Mouse (Mus musculus) embryonic facial prominence, embryonic 13.5 days (tissue): Measurements from ENCODE around the gene Nrg4. TPM values are rescaled to one million over a fixed set of nuclear protein-coding genes. Genes with fewer than 3 reads are reported as not detected.
A peak's percentile ranks its signal among the peaks of the same experiment; 100 is the strongest.
"Not testable (repeated sequence)": the region's sequence is repeated elsewhere in the genome, so short reads cannot be mapped to it uniquely, and the experiment has no call there.

Experiments
- ATAC-seq: fragments of 200-750 bp; cut with Nextera tagmentation; 2 replicates; pipeline ENCODE4 v1.8.0; 2017; ENCODE audit warnings: low read depth; ENCODE audit not compliant: insufficient number of reproducible peaks, insufficient read depth, low FRiP score, low TSS enrichment
- H3K27ac ChIP-seq: fragments of 300-500 bp; sonication (generic); 2 replicates; pipeline ENCODE4 v1.5.1; 2015; ENCODE audit warnings: moderate library complexity, mild to moderate bottlenecking, inconsistent platforms
- H3K27me3 ChIP-seq: fragments of 300-500 bp; sonication (generic); 2 replicates; pipeline ENCODE4 v1.6.1; 2015; ENCODE audit warnings: mild to moderate bottlenecking, inconsistent platforms
- H3K36me3 ChIP-seq: fragments of 300-500 bp; sonication (generic); 2 replicates; pipeline ENCODE4 v1.6.1; 2015; ENCODE audit warnings: mild to moderate bottlenecking, inconsistent platforms
- H3K4me1 ChIP-seq: fragments of 300-500 bp; sonication (generic); 2 replicates; pipeline ENCODE4 v1.6.1; 2015; ENCODE audit warnings: inconsistent platforms
- H3K4me2 ChIP-seq: fragments of 300-500 bp; sonication (generic); 2 replicates; pipeline ENCODE4 v1.6.1; 2015; ENCODE audit warnings: moderate library complexity, mild to moderate bottlenecking, inconsistent platforms
- H3K4me3 ChIP-seq: fragments of 300-500 bp; sonication (generic); 2 replicates; pipeline ENCODE4 v1.5.1; 2015; ENCODE audit warnings: mild to moderate bottlenecking, inconsistent platforms
- H3K9ac ChIP-seq: fragments of 300-500 bp; sonication (generic); 2 replicates; pipeline ENCODE4 v1.6.1; 2015; ENCODE audit warnings: mild to moderate bottlenecking, inconsistent platforms
- H3K9me3 ChIP-seq: fragments of 300-500 bp; sonication (generic); 2 replicates; pipeline ENCODE4 v1.6.1; 2016; ENCODE audit warnings: inconsistent platforms
- WGBS: fragments of 180-500 bp; shearing (Covaris S2); methylation state at CpG from one replicate; pipeline ENCODE4 v1.1.7; 2015; ENCODE audit warnings: mixed read lengths; 5-methylcytosine and 5-hydroxymethylcytosine counted together
- polyA plus RNA-seq: library from polyadenylated mRNA; unstranded; fragments of >200 nt; fragmentation: Nextera tagmentation; extraction: Ambion mirVana; gene quantifications from 2 replicates; pipeline ENCODE4 v1.2.1, GENCODE M21; 2015

The Nrg4 gene
- polyA plus RNA-seq, 1 experiment from 2014 or later = 1.5 TPM

GRCm38 (mm10) chr9:55246440-55246839, 80.2 kb downstream of the Nrg4 start:
- ATAC-seq = no peak
- H3K4me3 ChIP-seq = no peak overlapping the region
- H3K4me1 ChIP-seq = no peaks in the 10 kb centered on the region
- no peaks in the 10 kb centered on the region for H3K36me3 ChIP-seq
- WGBS = 68% methylated on average over 8 of the region's 8 CpGs
- no peaks in the 10 kb centered on the region for H3K27me3 ChIP-seq
- no peak overlapping the region for H3K4me2 ChIP-seq
- H3K27ac ChIP-seq = no peak overlapping the region
- H3K9me3 ChIP-seq = no peaks in the 10 kb centered on the region
- no peak overlapping the region for H3K9ac ChIP-seq

GRCm38 (mm10) chr9:55245057-55245750, 81.4 kb downstream of the Nrg4 start:
- WGBS = 91% methylated on average over 1 of the region's 1 CpGs
- not testable (repeated sequence) for H3K4me3 ChIP-seq, H3K36me3 ChIP-seq, ATAC-seq, H3K4me2 ChIP-seq, H3K27me3 ChIP-seq, H3K9ac ChIP-seq, H3K4me1 ChIP-seq, H3K9me3 ChIP-seq, H3K27ac ChIP-seq

GRCm38 (mm10) chr9:55244079-55244478, 82.6 kb downstream of the Nrg4 start:
- H3K4me3 ChIP-seq = no peak overlapping the region
- H3K9me3 ChIP-seq = no peaks in the 10 kb centered on the region
- no peak overlapping the region for H3K4me2 ChIP-seq
- no peak overlapping the region for H3K27ac ChIP-seq
- 77% methylated on average over 3 of the region's 3 CpGs for WGBS
- H3K36me3 ChIP-seq = no peaks in the 10 kb centered on the region
- no peaks in the 10 kb centered on the region for H3K27me3 ChIP-seq
- no peak for ATAC-seq
- H3K4me1 ChIP-seq = no peaks in the 10 kb centered on the region
- H3K9ac ChIP-seq = no peak overlapping the region

- Histone ChIP-seq H3K4me3 (no peak overlapping the region), H3K9me3 (no peaks in the 10 kb centered on the region), H3K36me3 (no peaks in the 10 kb centered on the region), H3K4me1 (no peaks in the 10 kb centered on the region), H3K27me3 (no peaks in the 10 kb centered on the region), H3K4me2 (no peak overlapping the region), H3K27ac (no peak overlapping the region), H3K9ac (no peak overlapping the region)
- ATAC-seq = no peak
- WGBS = 80% methylated on average over 3 of the region's 3 CpGs
These were observed 83.4 kb downstream of the Nrg4 start for GRCm38 (mm10) chr9:55243280-55243679.

- ATAC-seq = no peak
- no peaks in the 10 kb centered on the region for H3K4me1 ChIP-seq
- H3K4me2 ChIP-seq = peak overlapping the region; percentile 56
- WGBS = 36% methylated on average over 24 of the region's 24 CpGs
- H3K4me3 ChIP-seq = peak overlapping the region; percentile 32
- H3K27me3 ChIP-seq = no peaks in the 10 kb centered on the region
- H3K9me3 ChIP-seq = no peaks in the 10 kb centered on the region
- H3K27ac ChIP-seq = no peak overlapping the region
- H3K9ac ChIP-seq = peak overlapping the region; percentile 46; the same call in 1 of the 2 replicates
- H3K36me3 ChIP-seq = no peaks in the 10 kb centered on the region
These were observed 84.6 kb downstream of the Nrg4 start for GRCm38 (mm10) chr9:55241863-55242685.

GRCm38 (mm10) chr9:55240852-55241251, 85.8 kb downstream of the Nrg4 start:
- Histone ChIP-seq H3K4me3 (no peak overlapping the region), H3K4me1 (no peaks in the 10 kb centered on the region), H3K36me3 (no peaks in the 10 kb centered on the region), H3K9me3 (no peaks in the 10 kb centered on the region), H3K9ac (no peak overlapping the region), H3K27me3 (no peaks in the 10 kb centered on the region), H3K27ac (no peak overlapping the region), H3K4me2 (no peak overlapping the region)
- no peak for ATAC-seq
- WGBS = 90% methylated on average over 5 of the region's 5 CpGs

- 72% methylated on average over 13 of the region's 13 CpGs for WGBS
- H3K27ac ChIP-seq = no peak overlapping the region
These were observed 90.1 kb downstream of the Nrg4 start for GRCm38 (mm10) chr9:55236235-55237165.

GRCm38 (mm10) chr9:55233076-55233475, 93.6 kb downstream of the Nrg4 start:
- not testable (repeated sequence) for H3K27ac ChIP-seq, H3K4me1 ChIP-seq, H3K9ac ChIP-seq, H3K36me3 ChIP-seq, H3K27me3 ChIP-seq, H3K4me3 ChIP-seq, ATAC-seq, H3K4me2 ChIP-seq, H3K9me3 ChIP-seq
- 64% methylated on average over 11 of the region's 11 CpGs for WGBS

More at GRCm38 (mm10) chr9:55236235-55237165, 90.1 kb downstream of the Nrg4 start:
- Histone ChIP-seq H3K27me3 (no peaks in the 10 kb centered on the region), H3K9me3 (no peaks in the 10 kb centered on the region), H3K4me3 (no peak overlapping the region), H3K9ac (no peak overlapping the region), H3K4me2 (no peak overlapping the region), H3K4me1 (no peaks in the 10 kb centered on the region), H3K36me3 (no peaks in the 10 kb centered on the region)
- ATAC-seq = no peak

GRCm38 (mm10) chr9:55232586-55232985, 94.1 kb downstream of the Nrg4 start:
- WGBS = 88% methylated on average over 7 of the region's 7 CpGs

GRCm38 (mm10) chr9:55232110-55232509, 94.5 kb downstream of the Nrg4 start:
- Histone ChIP-seq H3K36me3 (no peaks in the 10 kb centered on the region), H3K9ac (no peak overlapping the region), H3K4me1 (no peaks in the 10 kb centered on the region), H3K27me3 (no peaks in the 10 kb centered on the region), H3K9me3 (no peaks in the 10 kb centered on the region), H3K27ac (no peak overlapping the region), H3K4me3 (no peak overlapping the region), H3K4me2 (no peak overlapping the region)
- 92% methylated on average over 5 of the region's 5 CpGs for WGBS
- no peak for ATAC-seq

More at GRCm38 (mm10) chr9:55232586-55232985, 94.1 kb downstream of the Nrg4 start:
- Histone ChIP-seq H3K4me1 (no peaks in the 10 kb centered on the region), H3K9ac (no peak overlapping the region), H3K4me3 (no peak overlapping the region), H3K9me3 (no peaks in the 10 kb centered on the region), H3K36me3 (no peaks in the 10 kb centered on the region), H3K27me3 (no peaks in the 10 kb centered on the region), H3K27ac (no peak overlapping the region), H3K4me2 (no peak overlapping the region)
- ATAC-seq = no peak

- no peak overlapping the region for H3K9ac ChIP-seq
- 61% methylated on average over 6 of the region's 6 CpGs for WGBS
- no peaks in the 10 kb centered on the region for H3K9me3 ChIP-seq
- H3K27ac ChIP-seq = no peak overlapping the region
- no peaks in the 10 kb centered on the region for H3K27me3 ChIP-seq
- no peaks in the 10 kb centered on the region for H3K4me1 ChIP-seq
- no peak overlapping the region for H3K4me3 ChIP-seq
- no peaks in the 10 kb centered on the region for H3K36me3 ChIP-seq
- no peak for ATAC-seq
- no peak overlapping the region for H3K4me2 ChIP-seq
These were observed 95.1 kb downstream of the Nrg4 start for GRCm38 (mm10) chr9:55231544-55231943.
